Mouse (Mus musculus): ENCODE data around the gene Fbxw10. TPM values are rescaled to one million over a fixed set of nuclear protein-coding genes. Genes with fewer than 3 reads are reported as not detected.

Fbxw10 gene
- total and polyA plus RNA-seq, 3 experiments: 0.55 TPM; not detected in 2

GRCm38 (mm10) chr11:62883407-62883806 is 36.5 kb downstream of the Fbxw10 start:
- TF ChIP-seq CTCF (IDR thresholded peaks at IDR 0.05; ENCODE audit: low read depth, low read length) (no peak), TAL1 (conservative IDR thresholded peaks at IDR 0.05; ENCODE audit: low read depth, low read length) (no peak), GATA2 (IDR thresholded peaks at IDR 0.05; ENCODE audit: borderline replicate concordance, low read depth, low read length) (no peak), POLR2AphosphoS5 (IDR thresholded peaks at IDR 0.05; ENCODE audit: insufficient replicate concordance, low read depth, low read length) (no peak), GATA1 (IDR thresholded peaks at IDR 0.05; ENCODE audit: borderline replicate concordance, low read length) (no peak)
- H3K9me3 ChIP-seq (replicated peaks): no peaks in the 10 kb centered on the region
- peaks cover 59% of the 10 kb centered on the region for H3K36me3 ChIP-seq (replicated peaks)
- ATAC-seq (ENCODE audit: extremely low read depth, insufficient number of reproducible peaks, low FRiP score, poor library complexity, severe bottlenecking) (no peak), DNase-seq (ENCODE audit: low spot score) (no peak)
- no peaks in the 10 kb centered on the region for H3K27me3 ChIP-seq (ENCODE audit: insufficient read depth, low read length)
- H3K4me1 ChIP-seq (ENCODE audit: insufficient read depth, low read depth, low read length): peaks cover 15% of the 10 kb centered on the region; the same call in 1 of the 2 replicates
- no peak overlapping the region for H3K4me3 ChIP-seq (ENCODE audit: low read depth, low read length)

GRCm38 (mm10) chr11:62885323-62885722 is 38.5 kb downstream of the Fbxw10 start:
- peaks cover 78% of the 10 kb centered on the region for H3K36me3 ChIP-seq (replicated peaks)

GRCm38 (mm10) chr11:62890796-62891195 is 43.9 kb downstream of the Fbxw10 start:
- Histone ChIP-seq H3K27me3 (ENCODE audit: insufficient read depth, low read length) (no peaks in the 10 kb centered on the region), H3K4me1 (ENCODE audit: insufficient read depth, low read depth, low read length) (no peaks in the 10 kb centered on the region), H3K4me3 (ENCODE audit: low read depth, low read length) (no peak overlapping the region), H3K9me3 (replicated peaks) (no peaks in the 10 kb centered on the region), H3K36me3 (replicated peaks) (peaks cover 93% of the 10 kb centered on the region)
- DNase-seq (ENCODE audit: low spot score) (no peak), ATAC-seq (ENCODE audit: extremely low read depth, insufficient number of reproducible peaks, low FRiP score, poor library complexity, severe bottlenecking) (no peak)
- TF ChIP-seq CTCF (IDR thresholded peaks at IDR 0.05; ENCODE audit: low read depth, low read length) (no peak), GATA1 (IDR thresholded peaks at IDR 0.05; ENCODE audit: borderline replicate concordance, low read length) (no peak), TAL1 (conservative IDR thresholded peaks at IDR 0.05; ENCODE audit: low read depth, low read length) (no peak), GATA2 (IDR thresholded peaks at IDR 0.05; ENCODE audit: borderline replicate concordance, low read depth, low read length) (no peak), POLR2AphosphoS5 (IDR thresholded peaks at IDR 0.05; ENCODE audit: insufficient replicate concordance, low read depth, low read length) (no peak)

More at GRCm38 (mm10) chr11:62885323-62885722, 38.5 kb downstream of the Fbxw10 start:
- TF ChIP-seq GATA2 (IDR thresholded peaks at IDR 0.05; ENCODE audit: borderline replicate concordance, low read depth, low read length): no peak
- TF ChIP-seq TAL1 (conservative IDR thresholded peaks at IDR 0.05; ENCODE audit: low read depth, low read length): no peak
- TF ChIP-seq CTCF (IDR thresholded peaks at IDR 0.05; ENCODE audit: low read depth, low read length): no peak
- no peak for TF ChIP-seq POLR2AphosphoS5 (IDR thresholded peaks at IDR 0.05; ENCODE audit: insufficient replicate concordance, low read depth, low read length)
- no peak for TF ChIP-seq GATA1 (IDR thresholded peaks at IDR 0.05; ENCODE audit: borderline replicate concordance, low read length)
- DNase-seq (ENCODE audit: low spot score) (no peak), ATAC-seq (ENCODE audit: extremely low read depth, insufficient number of reproducible peaks, low FRiP score, poor library complexity, severe bottlenecking) (no peak)
- H3K9me3 ChIP-seq (replicated peaks): no peaks in the 10 kb centered on the region
- no peak overlapping the region for H3K4me3 ChIP-seq (ENCODE audit: low read depth, low read length)
- H3K27me3 ChIP-seq (ENCODE audit: insufficient read depth, low read length): no peaks in the 10 kb centered on the region
- H3K4me1 ChIP-seq (ENCODE audit: insufficient read depth, low read depth, low read length): peaks cover 13% of the 10 kb centered on the region; the same call in 1 of the 2 replicates

- peaks cover 93% of the 10 kb centered on the region for H3K36me3 ChIP-seq (replicated peaks)
Observed at GRCm38 (mm10) chr11:62891763-62892162, 44.9 kb downstream of the Fbxw10 start.

GRCm38 (mm10) chr11:62901699-62902323 is 54.9 kb downstream of the Fbxw10 start:
- no peaks in the 10 kb centered on the region for H3K9me3 ChIP-seq (replicated peaks)
- no peak for TF ChIP-seq GATA2 (IDR thresholded peaks at IDR 0.05; ENCODE audit: borderline replicate concordance, low read depth, low read length)
- peak; percentile 25 for TF ChIP-seq CTCF (IDR thresholded peaks at IDR 0.05; ENCODE audit: low read depth, low read length)
- no peaks in the 10 kb centered on the region for H3K27me3 ChIP-seq (ENCODE audit: insufficient read depth, low read length)
- ATAC-seq (ENCODE audit: extremely low read depth, insufficient number of reproducible peaks, low FRiP score, poor library complexity, severe bottlenecking) (peak; percentile 66), DNase-seq (ENCODE audit: low spot score) (peak; percentile 30)
- peaks cover 17% of the 10 kb centered on the region for H3K36me3 ChIP-seq (replicated peaks)
- no peaks in the 10 kb centered on the region for H3K4me1 ChIP-seq (ENCODE audit: insufficient read depth, low read depth, low read length)
- H3K4me3 ChIP-seq (ENCODE audit: low read depth, low read length): no peak overlapping the region

More at GRCm38 (mm10) chr11:62891763-62892162, 44.9 kb downstream of the Fbxw10 start:
- no peaks in the 10 kb centered on the region for H3K9me3 ChIP-seq (replicated peaks)
- TF ChIP-seq TAL1 (conservative IDR thresholded peaks at IDR 0.05; ENCODE audit: low read depth, low read length) (no peak), POLR2AphosphoS5 (IDR thresholded peaks at IDR 0.05; ENCODE audit: insufficient replicate concordance, low read depth, low read length) (no peak), CTCF (IDR thresholded peaks at IDR 0.05; ENCODE audit: low read depth, low read length) (no peak), GATA1 (IDR thresholded peaks at IDR 0.05; ENCODE audit: borderline replicate concordance, low read length) (no peak), GATA2 (IDR thresholded peaks at IDR 0.05; ENCODE audit: borderline replicate concordance, low read depth, low read length) (no peak)
- no peaks in the 10 kb centered on the region for H3K27me3 ChIP-seq (ENCODE audit: insufficient read depth, low read length)
- no peaks in the 10 kb centered on the region for H3K4me1 ChIP-seq (ENCODE audit: insufficient read depth, low read depth, low read length)
- no peak for DNase-seq (ENCODE audit: low spot score)
- ATAC-seq (ENCODE audit: extremely low read depth, insufficient number of reproducible peaks, low FRiP score, poor library complexity, severe bottlenecking): no peak
- no peak overlapping the region for H3K4me3 ChIP-seq (ENCODE audit: low read depth, low read length)

- ATAC-seq (ENCODE audit: extremely low read depth, insufficient number of reproducible peaks, low FRiP score, poor library complexity, severe bottlenecking) (no peak), DNase-seq (ENCODE audit: low spot score) (no peak)
- H3K36me3 ChIP-seq (replicated peaks): no peaks in the 10 kb centered on the region
- H3K4me3 ChIP-seq (ENCODE audit: low read depth, low read length): no peak overlapping the region
- no peaks in the 10 kb centered on the region for H3K9me3 ChIP-seq (replicated peaks)
- TF ChIP-seq GATA1 (IDR thresholded peaks at IDR 0.05; ENCODE audit: borderline replicate concordance, low read length) (no peak), TAL1 (conservative IDR thresholded peaks at IDR 0.05; ENCODE audit: low read depth, low read length) (no peak), GATA2 (IDR thresholded peaks at IDR 0.05; ENCODE audit: borderline replicate concordance, low read depth, low read length) (no peak), CTCF (IDR thresholded peaks at IDR 0.05; ENCODE audit: low read depth, low read length) (no peak), POLR2AphosphoS5 (IDR thresholded peaks at IDR 0.05; ENCODE audit: insufficient replicate concordance, low read depth, low read length) (no peak)
- H3K4me1 ChIP-seq (ENCODE audit: insufficient read depth, low read depth, low read length): no peaks in the 10 kb centered on the region
- H3K27me3 ChIP-seq (ENCODE audit: insufficient read depth, low read length): no peaks in the 10 kb centered on the region
Observed at GRCm38 (mm10) chr11:62903871-62904495, 57.1 kb downstream of the Fbxw10 start.

Data from G1E (cell line).